Mouse (Mus musculus): ENCODE measurements around the gene Gsta4.
A peak's percentile ranks its signal among the peaks of the same experiment; 100 is the strongest.
"Not testable (repeated sequence)": the region's sequence is repeated elsewhere in the genome, so short reads cannot be mapped to it uniquely, and the experiment has no call there.

The Gsta4 gene

GRCm38 (mm10) chr9:78178197-78178596, 4.4 kb upstream of the Gsta4 start:
- no peak for DNase-seq (ENCODE audit: low read depth, low spot score)

GRCm38 (mm10) chr9:78179071-78179470, 3.5 kb upstream of the Gsta4 start:
- DNase-seq (ENCODE audit: low read depth, low spot score) = no peak

DNA sequence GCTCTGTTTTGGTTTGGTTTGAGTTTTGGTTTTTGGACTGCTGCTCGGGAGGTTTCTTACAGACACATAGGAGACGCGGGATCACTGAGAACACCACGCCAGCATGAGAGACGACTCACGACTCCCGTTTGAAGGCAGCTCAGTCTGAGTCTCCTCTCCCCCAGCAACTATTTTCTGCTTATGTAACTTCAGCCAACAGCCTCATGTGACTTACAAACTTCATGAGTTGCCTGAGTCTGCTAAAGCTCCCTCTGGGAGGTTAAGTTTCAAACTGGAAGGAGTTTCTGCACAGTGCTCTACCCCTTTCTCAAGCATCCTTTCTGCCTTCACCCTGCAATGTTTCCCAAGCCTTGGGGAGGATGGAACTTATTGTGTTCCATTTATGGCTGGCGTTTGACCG, 3.1 kb downstream of the Gsta4 start:
- no peak for DNase-seq (ENCODE audit: low read depth, low spot score)

DNA sequence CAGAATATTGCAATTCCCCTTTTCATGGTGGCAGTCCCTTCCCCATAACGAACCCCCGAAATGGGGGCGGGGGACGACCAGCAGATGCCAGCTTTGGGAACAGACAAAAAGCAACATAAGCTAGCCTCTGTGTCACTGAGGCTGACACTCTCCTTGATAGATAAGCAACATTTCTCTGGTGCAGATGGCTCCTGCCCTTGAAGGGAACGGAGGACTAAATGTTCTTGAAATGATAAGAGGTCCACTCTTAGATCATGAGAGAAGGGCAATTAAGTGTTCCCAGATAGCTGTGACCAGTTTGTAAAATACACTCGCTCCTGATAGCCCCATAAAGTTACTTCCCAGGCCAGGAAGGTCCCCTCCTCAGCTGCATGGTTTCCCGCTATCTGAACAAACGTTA, 6.3 kb downstream of the Gsta4 start:
- DNase-seq (ENCODE audit: low read depth, low spot score) = no peak

- peak; percentile 53 for DNase-seq (ENCODE audit: low read depth, low spot score)
Observed at GRCm38 (mm10) chr9:78190651-78191634, 8.4 kb downstream of the Gsta4 start.

DNA sequence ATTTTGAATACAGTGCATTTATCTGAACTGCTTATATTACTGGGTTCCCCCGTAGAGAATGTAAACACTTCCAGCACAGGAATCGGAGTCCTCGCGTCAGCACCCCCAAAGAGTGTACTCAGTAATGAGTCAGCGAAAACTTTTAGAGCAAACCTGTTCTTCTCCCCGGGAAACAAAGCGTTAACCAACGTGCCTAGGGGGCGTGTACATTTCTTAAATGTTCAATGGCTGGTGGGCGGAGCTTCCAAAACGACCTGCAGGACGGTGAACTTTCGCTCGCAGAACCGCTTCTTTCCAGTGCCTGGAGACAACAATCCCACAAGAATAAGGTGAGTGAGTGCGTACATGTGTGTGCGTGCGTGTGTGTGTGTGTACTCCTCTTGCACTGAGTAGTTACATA, 9.2 kb downstream of the Gsta4 start:
- peak; percentile 74 for DNase-seq (ENCODE audit: low read depth, low spot score)

DNA sequence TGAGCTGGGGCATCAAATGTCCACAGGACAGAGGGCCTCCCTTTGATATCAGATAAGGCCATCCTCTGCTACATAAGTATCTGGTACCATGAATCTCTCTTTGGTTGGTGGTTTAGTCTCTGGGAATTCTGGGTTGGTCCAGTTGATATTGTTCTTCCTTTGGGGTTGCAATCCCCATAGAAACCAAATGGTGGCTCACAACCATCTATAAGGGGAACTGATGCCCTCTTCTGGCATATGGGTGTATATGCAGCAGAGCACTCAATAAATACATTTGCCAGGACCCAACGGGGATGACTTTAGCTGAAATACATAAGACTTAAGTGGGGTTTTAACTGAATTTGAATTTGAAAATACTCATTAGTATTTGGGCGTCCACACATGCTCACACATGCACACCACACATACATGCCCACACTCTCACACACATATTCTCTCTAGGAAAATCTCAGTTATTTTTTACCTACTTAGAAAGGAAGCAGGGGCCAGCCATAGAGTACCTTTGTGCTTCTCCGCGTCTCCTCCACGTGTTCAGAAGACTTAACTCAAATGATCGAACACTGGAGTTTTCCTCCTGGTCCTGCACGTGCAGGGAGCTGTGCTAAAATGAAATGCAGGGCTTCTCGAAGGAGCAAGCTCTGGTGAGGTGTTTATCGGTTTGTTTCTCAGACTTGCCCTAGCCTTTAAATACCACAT, 11.5 kb downstream of the Gsta4 start:
- DNase-seq (ENCODE audit: low read depth, low spot score) = peak; percentile 90

DNA sequence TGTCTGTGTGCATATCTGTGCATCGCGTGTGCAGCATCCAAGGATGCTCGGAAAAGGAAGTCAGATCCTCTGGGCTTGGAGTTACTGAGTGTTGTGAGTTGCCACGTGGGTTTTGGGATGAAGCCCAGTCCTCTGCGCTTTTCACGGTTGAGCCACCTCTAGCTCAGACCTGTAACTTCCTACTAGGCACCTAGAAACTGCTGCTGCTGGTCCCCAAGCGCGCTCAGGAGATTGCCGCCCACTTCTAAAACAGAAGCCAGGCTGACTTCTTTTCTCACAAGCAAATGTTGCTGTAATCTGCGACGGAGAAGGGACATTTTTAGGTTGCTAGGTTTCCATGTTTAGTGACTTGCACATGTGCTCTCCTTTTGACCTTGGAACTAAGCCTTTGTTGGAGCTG, 12.5 kb downstream of the Gsta4 start:
- peak; percentile 62 for DNase-seq (ENCODE audit: low read depth, low spot score)

- DNase-seq (ENCODE audit: low read depth, low spot score) = no peak
Observed at GRCm38 (mm10) chr9:78197801-78198200, 15.2 kb downstream of the Gsta4 start.

DNA sequence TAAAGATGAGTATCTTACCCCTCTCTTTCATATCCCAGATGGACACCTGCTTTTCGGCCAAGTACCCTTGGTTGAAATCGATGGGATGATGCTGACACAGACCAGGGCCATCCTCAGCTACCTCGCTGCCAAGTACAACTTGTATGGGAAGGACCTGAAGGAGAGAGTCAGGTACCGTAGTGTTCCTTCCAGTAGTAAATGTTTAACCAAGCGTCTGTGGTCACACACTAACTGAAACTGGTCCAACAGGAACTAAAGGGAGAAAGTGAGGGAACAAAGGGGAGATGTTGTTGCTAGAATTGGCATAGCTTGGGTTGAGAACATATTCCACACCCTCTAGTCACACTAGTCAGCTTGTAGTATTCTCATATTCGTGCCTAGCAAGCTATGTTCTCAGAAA, 21.6 kb downstream of the Gsta4 start:
- no peak for DNase-seq (ENCODE audit: low read depth, low spot score)

- no peak for DNase-seq (ENCODE audit: low read depth, low spot score)
Observed at GRCm38 (mm10) chr9:78208956-78209355, 26.4 kb downstream of the Gsta4 start.

DNA sequence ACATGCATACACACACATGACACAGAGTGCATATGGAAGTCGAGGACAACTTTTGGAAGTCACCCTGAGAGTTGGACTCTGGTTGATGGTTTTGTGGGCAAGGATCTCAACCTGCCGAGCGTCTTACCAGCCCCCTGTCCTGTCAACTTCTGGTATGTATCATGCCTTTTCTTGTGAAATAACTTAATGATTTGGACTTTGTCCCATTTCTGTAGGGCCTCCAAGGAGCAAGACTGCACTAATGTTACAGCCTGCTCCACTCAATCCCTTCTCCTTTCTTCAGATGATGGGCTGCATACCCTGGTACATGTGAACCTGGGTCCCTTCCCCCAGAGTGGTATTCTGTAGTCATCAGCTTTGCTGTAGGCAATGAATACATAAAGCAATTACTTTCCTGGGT, 27.5 kb downstream of the Gsta4 start:
- DNase-seq (ENCODE audit: low read depth, low spot score) = no peak

GRCm38 (mm10) chr9:78210821-78211220, 28.2 kb downstream of the Gsta4 start:
- DNase-seq (ENCODE audit: low read depth, low spot score) = no peak

- DNase-seq (ENCODE audit: low read depth, low spot score) = no peak
Observed at GRCm38 (mm10) chr9:78211521-78211920, 28.9 kb downstream of the Gsta4 start.

DNA sequence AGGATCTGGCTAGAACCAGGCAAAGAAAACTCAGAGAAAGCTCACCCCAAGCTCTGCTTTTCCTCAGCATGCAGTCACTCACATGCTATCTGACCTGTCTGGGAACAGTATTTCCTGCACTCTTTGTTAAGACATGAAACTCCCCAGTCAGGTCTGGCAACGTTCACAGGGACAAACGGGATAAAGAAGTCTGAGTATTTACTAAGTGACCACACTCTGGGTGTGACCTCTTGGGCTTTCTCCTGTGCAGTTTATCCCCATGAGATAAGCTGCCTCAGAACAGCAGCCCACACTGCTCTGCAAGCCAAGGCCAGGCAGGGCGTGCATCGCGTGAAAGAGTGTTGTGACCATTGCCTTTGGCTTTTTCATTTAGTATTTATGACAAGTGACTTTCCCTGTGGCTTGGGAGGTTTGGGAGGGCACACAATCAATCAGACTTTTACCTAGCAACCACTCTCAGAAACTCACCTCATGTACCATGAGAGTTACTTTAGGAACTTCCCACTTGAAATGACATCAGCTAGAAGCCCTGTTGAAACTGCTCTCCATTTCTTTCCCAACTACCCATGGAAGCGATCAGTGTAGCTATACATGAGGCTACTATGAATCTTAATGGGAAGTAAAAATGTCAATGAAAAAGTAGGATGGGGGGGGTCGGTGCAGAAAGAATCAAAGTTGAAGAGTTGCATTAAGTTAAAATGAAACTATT, 29.9 kb downstream of the Gsta4 start:
- DNase-seq (ENCODE audit: low read depth, low spot score) = no peak

DNA sequence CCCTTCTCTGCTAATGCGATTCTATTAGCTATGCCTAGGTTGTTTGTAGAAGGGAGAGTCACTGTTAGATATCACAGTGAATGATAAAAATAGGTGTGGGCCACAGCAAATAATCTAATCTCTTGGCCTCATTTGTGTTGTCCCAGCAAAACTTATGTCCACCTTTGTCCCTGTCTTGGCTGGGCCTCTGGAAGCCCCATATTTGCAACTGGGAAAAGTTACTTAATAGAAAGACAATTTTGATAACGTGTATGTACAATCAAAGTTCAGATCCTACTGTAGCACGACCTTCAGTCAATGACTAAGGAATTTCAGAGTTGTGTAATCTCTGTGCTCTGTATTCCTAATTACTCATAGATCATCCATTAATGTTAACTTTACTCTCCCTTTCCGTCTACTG, 34.5 kb downstream of the Gsta4 start:
- no peak for DNase-seq (ENCODE audit: low read depth, low spot score)

DNA sequence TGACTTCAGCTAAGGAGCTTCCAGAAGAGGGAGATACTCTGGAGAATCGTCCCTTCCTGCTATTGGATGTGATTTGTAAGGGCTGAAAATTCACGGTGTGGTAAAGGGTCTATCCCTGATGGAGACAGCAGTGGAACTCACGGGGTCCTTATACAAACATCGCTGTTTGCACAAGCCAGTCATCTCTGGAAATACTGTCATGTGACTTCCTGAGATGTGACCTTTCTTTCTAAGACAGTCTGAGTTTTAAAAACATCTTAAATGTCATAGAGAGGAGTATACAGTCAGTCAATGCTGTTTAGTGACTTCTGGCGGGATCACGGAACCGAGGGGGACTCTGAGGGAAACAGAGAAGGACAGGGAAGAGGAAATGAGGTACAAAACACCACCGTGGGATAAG, 40.0 kb downstream of the Gsta4 start:
- no peak for DNase-seq (ENCODE audit: low read depth, low spot score)

GRCm38 (mm10) chr9:78223221-78223902, 40.8 kb downstream of the Gsta4 start:
- DNase-seq (ENCODE audit: low read depth, low spot score) = no peak

DNA sequence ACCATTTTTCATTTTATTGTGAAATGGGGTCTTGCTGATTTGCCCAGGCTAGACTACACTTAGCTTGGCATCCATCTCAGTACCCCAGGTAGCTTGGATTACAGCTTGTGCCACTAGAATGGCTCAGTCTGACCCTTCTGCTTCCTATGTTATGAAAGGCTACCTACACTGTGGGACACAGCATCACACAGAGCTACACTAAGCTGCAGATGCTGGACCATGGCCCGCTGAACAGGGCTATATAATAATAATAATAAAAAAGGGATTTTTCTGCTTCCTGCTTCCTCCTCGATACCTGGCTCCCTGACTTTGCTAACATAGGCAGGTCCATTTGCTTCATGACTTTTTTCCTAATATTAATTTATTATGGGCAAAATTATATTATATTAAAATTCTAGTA, 41.8 kb downstream of the Gsta4 start:
- no peak for DNase-seq (ENCODE audit: low read depth, low spot score)

DNA sequence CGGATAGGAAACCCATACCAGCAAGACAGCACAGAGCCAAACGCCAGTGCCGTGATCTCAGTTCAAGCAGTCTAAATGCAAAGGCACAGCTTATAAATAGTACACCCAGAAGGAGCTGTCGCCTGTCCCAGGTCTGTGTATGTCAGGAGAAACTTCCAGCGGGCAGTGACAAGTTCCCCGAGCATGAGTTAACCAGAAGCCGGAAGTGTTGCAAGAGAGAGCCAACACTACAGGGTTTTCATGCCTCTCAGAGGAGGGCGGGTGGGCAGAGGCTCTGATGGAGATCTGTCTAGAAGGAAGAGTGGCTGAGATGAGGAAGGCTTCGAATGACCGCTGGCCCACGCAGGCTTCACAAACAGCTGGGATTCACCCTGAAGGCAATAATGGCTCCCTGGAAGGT, 42.7 kb downstream of the Gsta4 start:
- DNase-seq (ENCODE audit: low read depth, low spot score) = no peak

- no peak for DNase-seq (ENCODE audit: low read depth, low spot score)
Observed at GRCm38 (mm10) chr9:78228122-78228521, 45.5 kb downstream of the Gsta4 start.

GRCm38 (mm10) chr9:78229658-78230057, 47.1 kb downstream of the Gsta4 start:
- DNase-seq (ENCODE audit: low read depth, low spot score) = not testable (repeated sequence)

All from brain, adult 2 months (tissue).